Mouse (Mus musculus): ENCODE measurements around the gene Gm28308. TPM values are rescaled to one million over a fixed set of nuclear protein-coding genes. Genes with fewer than 3 reads are reported as not detected.

Gene Gm28308
- polyA plus RNA-seq, 1 experiment from 2014 or later, result not detected

- Histone ChIP-seq H3K4me1 (ENCODE audit: control insufficient read depth, insufficient read depth, low read length) (peaks cover 25% of the 10 kb centered on the region), H3K36me3 (ENCODE audit: control insufficient read depth, insufficient read depth, low read length) (no peaks in the 10 kb centered on the region), H3K4me3 (ENCODE audit: low read depth, low read length) (peak overlapping the region; percentile 87), H3K27ac (ENCODE audit: low read depth, low read length) (peak overlapping the region; percentile 100), H3K27me3 (ENCODE audit: control insufficient read depth, insufficient read depth, low read length) (peaks cover 4% of the 10 kb centered on the region; the same call in 1 of the 2 replicates), H3K9me3 (ENCODE audit: control insufficient read depth, low read length) (no peaks in the 10 kb centered on the region), H3K9ac (ENCODE audit: low read length) (peak overlapping the region; percentile 99), H3K4me2 (ENCODE audit: low read depth) (peak overlapping the region; percentile 99)
- 11% methylated on average over 5 of the region's 5 CpGs for WGBS
- DNase-seq (ENCODE audit: low spot score), result no peak
- ATAC-seq (ENCODE audit: insufficient read depth, low FRiP score, low TSS enrichment), result no peak
These were observed 1.1 kb upstream of the Gm28308 start for GRCm38 (mm10) chr6:52214271-52214670.

GRCm38 (mm10) chr6:52212556-52213118 is 502 bp downstream of the Gm28308 start:
- Histone ChIP-seq H3K9ac (ENCODE audit: low read length) (peak overlapping the region; percentile 99), H3K4me1 (ENCODE audit: control insufficient read depth, insufficient read depth, low read length) (peaks cover 23% of the 10 kb centered on the region), H3K4me3 (ENCODE audit: low read depth, low read length) (peak overlapping the region; percentile 87), H3K36me3 (ENCODE audit: control insufficient read depth, insufficient read depth, low read length) (no peaks in the 10 kb centered on the region), H3K4me2 (ENCODE audit: low read depth) (peak overlapping the region; percentile 99), H3K27me3 (ENCODE audit: control insufficient read depth, insufficient read depth, low read length) (peaks cover 4% of the 10 kb centered on the region; the same call in 1 of the 2 replicates), H3K9me3 (ENCODE audit: control insufficient read depth, low read length) (no peaks in the 10 kb centered on the region), H3K27ac (ENCODE audit: low read depth, low read length) (peak overlapping the region; percentile 100)
- ATAC-seq (ENCODE audit: insufficient read depth, low FRiP score, low TSS enrichment) (no peak), DNase-seq (ENCODE audit: low spot score) (peak; percentile 48)
- 2% methylated on average over 22 of the region's 22 CpGs for WGBS

- DNase-seq (ENCODE audit: low spot score), result peak; percentile 50
- Histone ChIP-seq H3K9ac (ENCODE audit: low read length) (peak overlapping the region; percentile 99), H3K9me3 (ENCODE audit: control insufficient read depth, low read length) (no peaks in the 10 kb centered on the region), H3K27ac (ENCODE audit: low read depth, low read length) (peak overlapping the region; percentile 100), H3K27me3 (ENCODE audit: control insufficient read depth, insufficient read depth, low read length) (peaks cover 4% of the 10 kb centered on the region; the same call in 1 of the 2 replicates), H3K36me3 (ENCODE audit: control insufficient read depth, insufficient read depth, low read length) (no peaks in the 10 kb centered on the region), H3K4me2 (ENCODE audit: low read depth) (peak overlapping the region; percentile 99), H3K4me1 (ENCODE audit: control insufficient read depth, insufficient read depth, low read length) (peaks cover 28% of the 10 kb centered on the region), H3K4me3 (ENCODE audit: low read depth, low read length) (peak overlapping the region; percentile 87)
- WGBS, result under 1% methylated on average over 13 of the region's 13 CpGs
- ATAC-seq (ENCODE audit: insufficient read depth, low FRiP score, low TSS enrichment), result no peak
These were observed 1.2 kb downstream of the Gm28308 start for GRCm38 (mm10) chr6:52211961-52212360.

- WGBS, result under 1% methylated on average over 37 of the region's 37 CpGs
- H3K4me3 ChIP-seq (ENCODE audit: low read depth, low read length), result peak overlapping the region; percentile 87
- DNase-seq (ENCODE audit: low spot score) (peak; percentile 91), ATAC-seq (ENCODE audit: insufficient read depth, low FRiP score, low TSS enrichment) (peak; percentile 25)
- no peaks in the 10 kb centered on the region; the same call in 1 of the 2 replicates for H3K36me3 ChIP-seq (ENCODE audit: control insufficient read depth, insufficient read depth, low read length)
- H3K9ac ChIP-seq (ENCODE audit: low read length), result peak overlapping the region; percentile 99
- H3K4me2 ChIP-seq (ENCODE audit: low read depth), result peak overlapping the region; percentile 99
- peak overlapping the region; percentile 100 for H3K27ac ChIP-seq (ENCODE audit: low read depth, low read length)
- H3K4me1 ChIP-seq (ENCODE audit: control insufficient read depth, insufficient read depth, low read length), result peaks cover 33% of the 10 kb centered on the region
- H3K9me3 ChIP-seq (ENCODE audit: control insufficient read depth, low read length), result no peaks in the 10 kb centered on the region
- peaks cover 4% of the 10 kb centered on the region; the same call in 1 of the 2 replicates for H3K27me3 ChIP-seq (ENCODE audit: control insufficient read depth, insufficient read depth, low read length)
These were observed 1.8 kb downstream of the Gm28308 start for GRCm38 (mm10) chr6:52211170-52211935.

DNA sequence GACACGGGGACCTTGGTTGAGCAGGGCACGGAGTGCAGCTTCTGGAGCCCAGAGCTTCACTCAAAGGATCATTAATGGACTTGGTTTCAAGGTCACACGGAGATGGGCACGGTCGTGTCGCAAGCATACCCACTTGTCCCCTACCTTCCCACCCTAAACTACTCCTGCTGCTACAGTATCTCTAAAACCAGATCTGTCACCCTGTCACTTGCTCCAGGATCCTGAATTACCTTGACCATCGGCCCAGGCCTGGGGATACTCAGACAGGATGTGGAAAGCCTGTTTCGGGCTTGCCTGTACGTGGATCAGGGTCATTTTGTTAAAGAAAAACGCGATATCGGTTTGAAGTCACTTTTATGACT is 3.5 kb downstream of the Gm28308 start:
- no peak for DNase-seq (ENCODE audit: low spot score)
- peak overlapping the region; percentile 87 for H3K4me3 ChIP-seq (ENCODE audit: low read depth, low read length)
- H3K9me3 ChIP-seq (ENCODE audit: control insufficient read depth, low read length), result no peaks in the 10 kb centered on the region
- 4% methylated on average over 12 of the region's 12 CpGs for WGBS
- no peak for ATAC-seq (ENCODE audit: insufficient read depth, low FRiP score, low TSS enrichment)
- H3K36me3 ChIP-seq (ENCODE audit: control insufficient read depth, insufficient read depth, low read length), result peaks cover 7% of the 10 kb centered on the region
- peak overlapping the region; percentile 100 for H3K27ac ChIP-seq (ENCODE audit: low read depth, low read length)
- no peaks in the 10 kb centered on the region for H3K27me3 ChIP-seq (ENCODE audit: control insufficient read depth, insufficient read depth, low read length)
- H3K4me2 ChIP-seq (ENCODE audit: low read depth), result peak overlapping the region; percentile 99
- H3K4me1 ChIP-seq (ENCODE audit: control insufficient read depth, insufficient read depth, low read length), result peaks cover 43% of the 10 kb centered on the region
- peak overlapping the region; percentile 99 for H3K9ac ChIP-seq (ENCODE audit: low read length)

DNA sequence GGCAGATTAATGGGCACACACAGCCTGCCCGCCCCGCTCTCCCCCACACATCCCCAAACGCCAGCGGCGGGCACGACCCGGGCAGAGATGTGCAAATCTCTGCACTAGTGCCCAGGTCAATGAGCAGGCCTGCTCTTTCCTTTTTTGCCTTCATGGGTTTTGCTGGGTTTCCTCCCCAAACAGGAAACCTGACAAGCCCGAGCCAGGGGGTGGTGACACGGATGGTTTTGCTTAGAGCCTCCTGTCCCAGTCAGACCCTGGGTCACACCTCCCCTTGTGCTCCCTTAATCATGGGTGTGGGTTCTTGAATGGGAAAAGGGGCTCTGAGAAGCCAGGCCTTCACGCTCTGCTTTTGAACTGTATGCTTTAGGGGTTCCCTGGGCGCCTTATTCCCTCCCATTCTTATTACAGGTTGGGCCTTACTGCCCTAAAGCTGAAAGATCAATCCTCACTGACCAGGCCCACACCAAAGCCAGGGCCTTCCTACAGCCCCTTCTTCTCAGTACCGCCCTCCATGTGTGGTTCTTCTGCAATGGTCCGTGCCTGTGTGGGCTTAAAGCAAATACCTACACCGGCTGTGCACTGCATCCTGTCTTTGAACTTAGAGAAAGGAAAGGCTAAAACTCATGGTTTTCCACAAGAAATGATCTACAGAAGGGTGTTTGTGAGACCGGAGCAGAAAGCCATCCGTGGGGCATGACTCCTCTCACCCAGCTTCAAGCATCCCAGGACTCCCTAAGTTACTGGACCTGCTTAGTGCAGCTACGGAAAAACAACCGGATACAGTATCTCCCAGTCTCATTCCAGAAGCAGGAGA is 4.1 kb downstream of the Gm28308 start:
- Histone ChIP-seq H3K27me3 (ENCODE audit: control insufficient read depth, insufficient read depth, low read length) (no peaks in the 10 kb centered on the region), H3K36me3 (ENCODE audit: control insufficient read depth, insufficient read depth, low read length) (peaks cover 7% of the 10 kb centered on the region), H3K4me1 (ENCODE audit: control insufficient read depth, insufficient read depth, low read length) (peaks cover 40% of the 10 kb centered on the region), H3K27ac (ENCODE audit: low read depth, low read length) (peak overlapping the region; percentile 100), H3K4me3 (ENCODE audit: low read depth, low read length) (peak overlapping the region; percentile 87), H3K9ac (ENCODE audit: low read length) (peak overlapping the region; percentile 99), H3K4me2 (ENCODE audit: low read depth) (peak overlapping the region; percentile 99), H3K9me3 (ENCODE audit: control insufficient read depth, low read length) (no peaks in the 10 kb centered on the region)
- no peak for ATAC-seq (ENCODE audit: insufficient read depth, low FRiP score, low TSS enrichment)
- peak; percentile 49 for DNase-seq (ENCODE audit: low spot score)
- 2% methylated on average over 17 of the region's 18 CpGs for WGBS

- Histone ChIP-seq H3K9me3 (ENCODE audit: control insufficient read depth, low read length) (no peaks in the 10 kb centered on the region), H3K9ac (ENCODE audit: low read length) (peak within 1 kb of the TSS; percentile 99), H3K36me3 (ENCODE audit: control insufficient read depth, insufficient read depth, low read length) (peaks cover 12% of the 10 kb centered on the region), H3K4me2 (ENCODE audit: low read depth) (peak within 1 kb of the TSS; percentile 99), H3K27me3 (ENCODE audit: control insufficient read depth, insufficient read depth, low read length) (no peaks in the 10 kb centered on the region), H3K4me1 (ENCODE audit: control insufficient read depth, insufficient read depth, low read length) (peaks cover 39% of the 10 kb centered on the region), H3K27ac (ENCODE audit: low read depth, low read length) (peak within 1 kb of the TSS; percentile 100), H3K4me3 (ENCODE audit: low read depth, low read length) (peak within 1 kb of the TSS; percentile 87)
- DNase-seq (ENCODE audit: low spot score) (peak; percentile 77), ATAC-seq (ENCODE audit: insufficient read depth, low FRiP score, low TSS enrichment) (peak; percentile 21; the same call in 1 of the 2 replicates)
- 1% methylated on average over 47 of the region's 47 CpGs for WGBS
These were observed 4.9 kb downstream of the Gm28308 start, which contains the start of gene Hoxa6 for GRCm38 (mm10) chr6:52208072-52208867. Hoxa6 (minus strand) TSS chr6:52208722.

DNA sequence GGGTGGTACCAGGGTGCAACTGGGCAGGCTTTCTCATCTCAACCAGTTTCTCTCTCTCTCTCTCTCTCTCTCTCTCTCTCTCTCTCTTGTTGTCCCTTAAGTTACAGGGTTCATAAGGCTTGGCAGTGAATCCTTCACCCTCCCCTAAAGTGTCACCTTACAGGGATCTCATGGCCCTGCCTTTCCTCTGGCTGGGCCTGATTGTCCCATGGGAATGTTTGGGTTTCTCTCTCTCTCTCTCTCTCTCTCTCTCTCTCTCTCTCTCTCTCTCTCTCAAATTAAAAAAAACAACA is 5.5 kb downstream of the Gm28308 start:
- Histone ChIP-seq H3K4me1 (ENCODE audit: control insufficient read depth, insufficient read depth, low read length) (peaks cover 39% of the 10 kb centered on the region), H3K4me2 (ENCODE audit: low read depth) (peak overlapping the region; percentile 99), H3K36me3 (ENCODE audit: control insufficient read depth, insufficient read depth, low read length) (peaks cover 12% of the 10 kb centered on the region), H3K27me3 (ENCODE audit: control insufficient read depth, insufficient read depth, low read length) (no peaks in the 10 kb centered on the region), H3K27ac (ENCODE audit: low read depth, low read length) (peak overlapping the region; percentile 100), H3K4me3 (ENCODE audit: low read depth, low read length) (peak overlapping the region; percentile 87), H3K9me3 (ENCODE audit: control insufficient read depth, low read length) (no peaks in the 10 kb centered on the region), H3K9ac (ENCODE audit: low read length) (peak overlapping the region; percentile 99)
- no peak for ATAC-seq (ENCODE audit: insufficient read depth, low FRiP score, low TSS enrichment)
- no peak for DNase-seq (ENCODE audit: low spot score)

Data from neural tube, embryonic 11.5 days (tissue).